Mouse (Mus musculus): ENCODE measurements around the gene Zfp219. TPM values are rescaled to one million over a fixed set of nuclear protein-coding genes. Genes with fewer than 3 reads are reported as not detected.

Gene Zfp219
- total RNA-seq, 4 experiments from 2014 or later = 45.7 to 46.6 (median 45.8) TPM

- DNase-seq (ENCODE audit: low spot score in 2 of 2) = no peak
These were observed 2.1 kb downstream of the Zfp219 start for GRCm38 (mm10) chr14:52018248-52019050.

- DNase-seq (ENCODE audit: low spot score in 2 of 2) = no peak
These were observed 2.9 kb downstream of the Zfp219 start for GRCm38 (mm10) chr14:52017662-52018061.

- no peak for DNase-seq (ENCODE audit: low spot score in 2 of 2)
These were observed 3.7 kb downstream of the Zfp219 start for GRCm38 (mm10) chr14:52016625-52017405.

GRCm38 (mm10) chr14:52015445-52016100 is 5.0 kb downstream of the Zfp219 start, which contains the start of gene Tmem253:
TSS of gene Tmem253 (plus strand) at chr14:52015658.
- no peak for DNase-seq (ENCODE audit: low spot score in 2 of 2)

GRCm38 (mm10) chr14:52014761-52015311 is 5.7 kb downstream of the Zfp219 start:
- DNase-seq (ENCODE audit: low spot score in 2 of 2) = no peak

- no peak for DNase-seq (ENCODE audit: low spot score in 2 of 2)
These were observed 6.2 kb downstream of the Zfp219 start for GRCm38 (mm10) chr14:52014271-52014760.

- no peak for DNase-seq (ENCODE audit: low spot score in 2 of 2)
These were observed 6.7 kb downstream of the Zfp219 start for GRCm38 (mm10) chr14:52013771-52014219.

GRCm38 (mm10) chr14:52013021-52013610 is 7.4 kb downstream of the Zfp219 start:
- DNase-seq (ENCODE audit: low spot score in 2 of 2) = no peak

- DNase-seq (ENCODE audit: low spot score in 2 of 2) = no peak
These were observed 8.0 kb downstream of the Zfp219 start for GRCm38 (mm10) chr14:52012553-52012952.

GRCm38 (mm10) chr14:52012085-52012484 is 8.4 kb downstream of the Zfp219 start:
- no peak for DNase-seq (ENCODE audit: low spot score in 2 of 2)

GRCm38 (mm10) chr14:52011683-52012082 is 8.8 kb downstream of the Zfp219 start:
- DNase-seq (ENCODE audit: low spot score in 2 of 2) = no peak

- no peak for DNase-seq (ENCODE audit: low spot score in 2 of 2)
These were observed 10.0 kb downstream of the Zfp219 start for GRCm38 (mm10) chr14:52010446-52011111.

GRCm38 (mm10) chr14:52009841-52010240 is 10.7 kb downstream of the Zfp219 start:
- DNase-seq (ENCODE audit: low spot score in 2 of 2) = no peak

GRCm38 (mm10) chr14:52009361-52009760 is 11.2 kb downstream of the Zfp219 start:
- DNase-seq (ENCODE audit: low spot score in 2 of 2) = no peak

GRCm38 (mm10) chr14:52008321-52009203 is 12.0 kb downstream of the Zfp219 start:
- peak; percentile 84 to 93 for DNase-seq (ENCODE audit: low spot score in 2 of 2)

GRCm38 (mm10) chr14:52006771-52007170 is 13.8 kb downstream of the Zfp219 start:
- DNase-seq (ENCODE audit: low spot score in 2 of 2) = no peak

GRCm38 (mm10) chr14:52006241-52006640 is 14.3 kb downstream of the Zfp219 start:
- no peak for DNase-seq (ENCODE audit: low spot score in 2 of 2)

- no peak for DNase-seq (ENCODE audit: low spot score in 2 of 2)
These were observed 14.9 kb downstream of the Zfp219 start for GRCm38 (mm10) chr14:52005616-52006015.

GRCm38 (mm10) chr14:52005141-52005540 is 15.4 kb downstream of the Zfp219 start:
- DNase-seq (ENCODE audit: low spot score in 2 of 2) = no peak

Data from layer of hippocampus, adult 8-10 months (tissue).